Mouse (Mus musculus): Measurements from ENCODE around the gene Adamtsl2.

DNA sequence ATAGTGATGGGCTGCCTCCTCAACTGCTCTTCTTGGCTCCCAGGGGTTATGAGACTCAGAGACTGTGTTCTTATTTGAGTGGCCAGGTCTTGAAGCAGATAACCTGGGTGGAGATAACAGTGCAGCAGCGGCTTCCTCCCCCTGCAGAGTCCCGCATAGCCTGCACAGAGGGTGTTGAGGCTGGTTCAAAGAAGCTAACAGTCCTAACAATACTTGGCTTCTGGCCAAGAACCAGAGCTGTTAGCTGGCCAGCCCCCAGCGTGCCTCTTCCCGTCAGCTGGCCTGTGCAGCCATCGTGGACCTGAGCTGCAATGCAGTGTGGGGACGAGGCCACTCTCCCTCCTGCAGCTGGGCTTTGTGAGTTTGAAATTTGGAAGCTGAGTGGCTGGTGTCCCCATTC, 18.6 kb downstream of the Adamtsl2 start:
- TF ChIP-seq POLR2A (IDR thresholded peaks at IDR 0.05; ENCODE audit: low read depth, low read length): no peak
- no peak for TF ChIP-seq CTCF (conservative IDR thresholded peaks at IDR 0.05 in 1 of 2, IDR thresholded peaks at IDR 0.05 in 1 of 2; ENCODE audit: low read depth in 2 of 2, low read length in 2 of 2)
- no peak for TF ChIP-seq ELF1 (IDR thresholded peaks at IDR 0.05; ENCODE audit: low read depth, low read length)
- TF ChIP-seq JUND (conservative IDR thresholded peaks at IDR 0.05; ENCODE audit: low read depth, low read length): no peak
- no peak for TF ChIP-seq CHD2 (IDR thresholded peaks at IDR 0.05; ENCODE audit: low read length)
- no peak for TF ChIP-seq MEF2A (IDR thresholded peaks at IDR 0.05; ENCODE audit: borderline replicate concordance, low read depth, low read length)
- no peak for TF ChIP-seq USF1 (IDR thresholded peaks at IDR 0.05; ENCODE audit: low read depth, low read length)
- no peak for TF ChIP-seq ZKSCAN1 (IDR thresholded peaks at IDR 0.05; ENCODE audit: borderline replicate concordance, low read depth, low read length)
- TF ChIP-seq EP300 (IDR thresholded peaks at IDR 0.05; ENCODE audit: low read length): no peak
- TF ChIP-seq NRF1 (IDR thresholded peaks at IDR 0.05; ENCODE audit: low read depth, low read length): no peak
- TF ChIP-seq USF2 (conservative IDR thresholded peaks at IDR 0.05; ENCODE audit: low read depth, low read length): no peak

All from CH12.LX (cell line).